Mouse (Mus musculus) embryo, embryonic 11.5 days (tissue): ENCODE data around the gene Lyrm7.
A peak's percentile ranks its signal among the peaks of the same experiment; 100 is the strongest.
"Not testable (repeated sequence)": the region's sequence is repeated elsewhere in the genome, so short reads cannot be mapped to it uniquely, and the experiment has no call there.

Source experiments
- DNase-seq: peaks from one replicate; pipeline ENCODE4 v3.0.0-alpha.2; 2012; ENCODE audit warnings: low read depth, low spot score

The Lyrm7 gene

GRCm38 (mm10) chr11:54881051-54881474 is 20.3 kb upstream of the Lyrm7 start:
- no peak for DNase-seq

- DNase-seq = no peak
Measured at GRCm38 (mm10) chr11:54879922-54880321, 19.2 kb upstream of the Lyrm7 start.

DNA sequence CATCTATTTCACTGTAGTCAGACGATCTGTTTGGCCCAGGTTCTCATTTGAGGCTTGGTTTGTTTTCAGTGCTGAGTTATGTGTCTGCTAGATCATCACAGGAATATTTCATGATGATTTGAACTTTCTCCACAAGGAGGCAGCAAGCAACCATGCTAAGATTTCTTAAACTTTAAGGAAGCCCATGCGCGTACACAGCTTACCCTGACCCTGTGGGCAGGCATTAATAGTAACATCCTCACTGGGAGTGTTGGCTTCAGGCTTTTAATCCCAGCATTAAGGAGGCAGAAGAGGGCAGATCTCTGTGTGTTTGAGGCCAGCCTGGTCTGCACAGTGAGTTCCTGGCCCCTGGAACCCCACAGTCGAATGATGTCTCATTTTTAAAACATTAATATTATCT is 18.7 kb upstream of the Lyrm7 start:
- no peak for DNase-seq

DNA sequence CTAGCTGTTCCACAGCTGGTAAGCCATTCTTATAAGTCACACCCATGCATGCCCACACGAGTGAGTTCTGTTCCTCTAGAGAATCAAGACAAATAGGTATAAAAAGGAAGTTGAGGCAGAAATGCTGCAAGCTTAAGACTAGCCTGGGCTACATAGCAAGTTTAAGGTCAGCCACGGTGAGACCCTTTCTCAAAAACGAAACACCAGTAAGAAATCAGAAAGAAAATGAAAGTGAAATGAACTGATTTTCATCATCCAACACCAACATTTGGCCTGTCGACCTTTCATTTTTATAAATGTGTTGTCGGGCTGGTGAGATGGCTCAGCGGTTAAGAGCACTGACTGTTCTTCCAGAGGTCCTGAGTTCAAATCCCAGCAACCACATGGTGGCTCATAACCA is 18.2 kb upstream of the Lyrm7 start:
- no peak for DNase-seq

DNA sequence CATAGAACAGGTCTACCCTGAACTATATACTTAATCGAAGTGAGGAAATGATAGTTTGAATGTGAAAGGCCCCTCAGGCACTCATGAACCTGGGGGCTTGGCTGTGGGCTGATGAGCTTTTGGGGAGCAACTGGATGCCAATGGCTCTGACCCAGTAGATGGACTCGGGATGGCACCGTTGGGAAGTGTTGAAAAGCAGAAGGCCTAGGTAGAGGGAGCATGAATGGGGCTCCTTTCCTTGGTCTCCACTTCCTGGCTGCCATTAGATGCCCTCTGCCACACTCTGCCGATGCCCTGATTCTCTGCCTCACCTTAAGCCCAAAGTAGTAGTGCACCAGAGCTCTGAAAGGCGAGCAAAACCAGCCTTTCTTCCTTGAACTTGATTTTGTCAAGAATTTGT is 15.3 kb upstream of the Lyrm7 start:
- no peak for DNase-seq

GRCm38 (mm10) chr11:54871831-54872537 is 11.3 kb upstream of the Lyrm7 start:
- no peak for DNase-seq

DNA sequence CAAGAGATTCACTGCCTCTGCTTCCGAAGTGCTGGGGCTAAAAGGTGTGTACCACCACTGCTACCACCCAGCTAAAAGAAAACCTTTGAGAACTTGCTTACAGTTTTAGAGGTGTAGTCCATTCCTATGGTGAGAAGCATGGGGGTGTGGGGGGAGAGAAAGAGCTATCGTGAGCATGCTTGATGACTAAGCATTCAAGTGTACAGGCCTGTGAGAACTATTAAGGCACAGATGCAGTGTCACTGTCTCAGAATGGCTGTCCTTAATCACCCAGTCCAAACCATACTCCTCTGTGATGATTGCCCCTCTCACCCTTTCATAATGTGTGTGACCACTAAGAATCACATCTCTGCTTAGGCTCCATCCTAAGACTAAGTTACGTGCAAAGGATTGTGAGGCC is 8.6 kb upstream of the Lyrm7 start:
- DNase-seq = no peak

GRCm38 (mm10) chr11:54868445-54868844 is 7.7 kb upstream of the Lyrm7 start:
- no peak for DNase-seq

DNA sequence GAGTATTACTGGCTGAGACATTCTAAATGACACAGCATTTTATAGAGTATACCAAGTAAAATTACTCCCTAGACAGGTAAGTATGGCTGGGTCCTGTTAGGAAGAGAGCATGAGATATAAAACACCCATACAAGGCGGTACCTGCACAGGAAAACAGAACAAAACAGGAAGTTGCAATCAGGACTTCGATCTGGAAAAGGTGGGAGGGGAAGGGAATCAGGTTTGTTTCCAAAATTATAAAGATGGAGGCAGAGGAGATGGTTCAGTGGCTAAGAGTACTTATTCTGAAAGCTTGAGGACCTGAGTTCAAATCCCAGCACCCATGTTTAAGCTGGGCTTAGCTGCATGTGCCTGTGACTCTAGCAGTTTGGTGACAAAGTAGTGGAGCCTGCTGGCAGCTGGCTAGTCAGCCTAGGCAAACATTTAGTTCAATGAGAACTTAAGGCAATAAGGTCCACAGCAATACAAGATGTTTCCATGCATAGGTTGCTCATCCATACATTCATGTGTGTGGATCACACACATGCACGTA is 7.3 kb upstream of the Lyrm7 start:
- no peak for DNase-seq

DNA sequence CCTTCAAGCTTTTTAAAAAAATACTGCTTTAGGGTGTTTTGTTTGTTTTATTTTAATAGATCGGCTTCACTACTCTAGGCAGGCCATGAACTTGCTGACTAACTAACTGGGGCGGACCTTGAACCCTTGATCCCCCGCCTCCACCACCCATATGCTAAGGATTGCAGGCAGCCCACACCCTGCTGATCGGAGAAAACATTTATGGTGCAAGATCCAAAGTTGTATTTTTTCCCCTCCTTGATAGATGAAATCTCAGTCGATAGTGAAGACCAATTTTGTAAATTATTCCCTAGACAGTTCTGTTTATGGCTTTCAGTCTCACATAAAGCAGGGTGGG is 6.3 kb upstream of the Lyrm7 start:
- DNase-seq = no peak

- peak; percentile 86 for DNase-seq
Measured at GRCm38 (mm10) chr11:54866119-54867048, 5.7 kb upstream of the Lyrm7 start, which contains the start of gene Hint1. TSS of gene Hint1 (plus strand) at chr11:54866383.

- no peak for DNase-seq
Measured at GRCm38 (mm10) chr11:54865330-54866085, 4.8 kb upstream of the Lyrm7 start.

DNA sequence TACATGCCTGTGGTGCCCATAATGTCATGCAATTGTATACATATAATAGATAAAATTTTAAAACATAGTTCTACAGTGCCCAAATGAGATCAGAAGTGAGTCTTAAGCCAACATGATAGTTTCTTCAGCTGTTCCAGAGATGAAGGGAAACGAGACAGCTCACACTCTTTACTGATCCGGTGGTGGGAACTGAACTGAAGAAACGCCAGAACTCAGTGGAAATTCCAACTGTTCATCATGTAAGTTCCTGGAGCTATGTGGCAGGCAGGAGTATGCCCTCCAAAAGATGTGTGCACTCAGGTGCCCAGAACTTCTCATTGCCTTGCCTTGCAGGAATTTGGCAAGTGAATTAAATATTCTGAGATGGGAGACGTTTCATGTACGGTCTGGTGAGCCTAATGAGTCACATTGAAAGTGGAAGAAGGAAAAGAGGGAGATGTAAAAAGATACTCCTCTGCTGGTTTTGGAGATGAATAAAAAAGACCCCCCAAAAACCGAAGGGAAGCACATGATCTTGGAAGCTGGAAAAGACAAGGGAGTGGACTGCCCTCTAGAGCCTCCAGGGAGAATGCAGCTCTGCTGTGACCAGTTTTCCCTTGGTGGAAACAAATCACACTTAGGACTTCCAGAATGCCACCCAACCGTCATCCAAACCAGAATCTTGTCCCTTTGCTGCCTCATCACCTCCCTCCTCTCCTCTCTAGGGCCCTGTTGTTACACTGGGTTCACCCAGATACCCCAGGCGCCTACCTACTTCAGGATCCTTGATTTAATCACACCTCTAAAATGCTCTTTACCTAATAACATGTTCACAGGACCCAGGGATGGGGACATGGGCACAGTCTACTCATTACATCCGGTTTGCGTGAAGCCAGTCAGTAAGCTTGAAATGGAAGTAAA is 2.2 kb upstream of the Lyrm7 start:
- DNase-seq = no peak

DNA sequence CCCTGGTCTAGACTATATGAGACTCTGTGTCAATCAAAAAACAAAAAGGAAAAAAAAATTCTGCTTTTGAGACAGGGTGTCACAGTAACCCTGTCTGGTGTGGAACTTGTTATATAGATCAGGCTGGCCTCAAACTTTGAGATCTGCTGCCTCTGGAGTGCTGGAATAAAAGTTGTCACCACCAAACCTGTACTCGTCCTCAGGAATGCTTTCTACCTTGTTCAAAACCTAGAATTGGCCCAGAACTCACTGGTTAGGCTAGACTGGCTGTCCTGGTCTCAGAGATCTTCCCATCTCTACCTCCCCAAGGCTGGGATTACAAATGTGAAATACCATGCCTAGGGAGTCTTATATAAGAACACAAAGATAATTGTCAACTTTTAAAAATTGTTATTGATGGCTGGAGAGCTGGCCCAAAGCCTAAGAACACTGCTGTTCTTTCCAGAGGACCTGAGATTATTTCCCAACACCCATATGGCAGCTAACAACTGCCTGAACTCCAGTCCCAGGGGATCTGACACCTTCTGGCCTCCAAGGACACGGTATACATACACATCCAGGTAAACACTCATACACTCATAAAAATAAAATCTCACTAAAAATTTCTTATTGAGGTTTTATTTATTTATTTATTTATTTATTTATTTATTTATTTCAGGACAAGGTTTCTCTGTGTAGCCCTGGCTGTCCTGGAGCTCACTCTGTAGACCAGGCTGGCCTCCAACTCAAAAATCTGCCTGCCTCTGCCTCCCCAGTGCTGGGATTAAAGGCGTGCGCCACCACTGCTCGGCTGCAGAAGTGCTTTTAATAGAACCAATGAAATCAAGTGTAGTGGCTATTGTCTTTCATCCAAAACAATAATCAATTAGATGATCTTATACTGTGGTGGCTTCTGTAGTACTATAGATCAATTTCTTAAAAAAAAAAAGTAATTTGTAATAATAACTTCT is 1.0 kb upstream of the Lyrm7 start:
- DNase-seq = no peak

GRCm38 (mm10) chr11:54859322-54860165 is 1.2 kb downstream of the Lyrm7 start:
- no peak for DNase-seq

GRCm38 (mm10) chr11:54858880-54859279 is 1.8 kb downstream of the Lyrm7 start:
- not testable (repeated sequence) for DNase-seq

GRCm38 (mm10) chr11:54851656-54852055 is 9.1 kb downstream of the Lyrm7 start:
- DNase-seq = no peak

- DNase-seq = no peak
Measured at GRCm38 (mm10) chr11:54849961-54850758, 10.6 kb downstream of the Lyrm7 start.
